Mouse (Mus musculus): ENCODE measurements at regions not wholly inside any gene's neighbourhood (a gene's known extent, or its start where the extent isn't known, plus 50 kb on each side); places are given as distances from the start of the nearest gene placed in this dataset.

DNA sequence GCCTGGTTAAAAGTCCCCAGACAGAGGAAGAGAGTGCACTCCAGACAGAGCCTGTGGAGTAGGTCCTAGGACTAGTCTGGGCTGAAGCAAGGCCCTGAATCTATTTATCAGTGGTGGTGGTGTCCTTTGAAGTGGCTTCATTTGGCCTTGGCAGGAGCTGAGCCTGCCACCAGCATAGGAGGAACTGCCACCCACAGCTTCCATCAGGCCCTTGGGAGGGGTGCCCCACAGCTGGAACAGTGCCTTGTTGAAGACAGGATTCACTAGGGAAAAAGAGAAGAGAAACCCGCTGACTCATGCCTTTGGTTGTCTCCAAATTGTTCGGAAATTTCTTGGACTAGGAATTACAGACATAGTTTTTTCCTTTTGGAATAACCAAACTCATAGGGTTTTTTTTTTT is 574.6 kb downstream of the Gsdmc2 start:
- no peak for TF ChIP-seq CTCF (IDR thresholded peaks at IDR 0.05; ENCODE audit: extremely low read depth, insufficient read depth, insufficient read length, insufficient replicate concordance)
- no peak for TF ChIP-seq POLR2A (IDR thresholded peaks at IDR 0.05; ENCODE audit: low read depth, low read length)

Data from spleen, adult 2 months (tissue).